Mouse (Mus musculus) limb, embryonic 15.5 days (tissue): ENCODE data around the gene Tns3. TPM values are rescaled to one million over a fixed set of nuclear protein-coding genes. Genes with fewer than 3 reads are reported as not detected.

ENCODE experiments used
- ATAC-seq: fragments of 200-750 bp; cut with Nextera tagmentation; 2 replicates; pipeline ENCODE4 v1.8.0; 2017; ENCODE audit warnings: low read depth, moderate TSS enrichment; ENCODE audit not compliant: insufficient number of reproducible peaks, low FRiP score, low TSS enrichment
- H3K27ac ChIP-seq: fragments of 300-500 bp; sonication (generic); 2 replicates; pipeline ENCODE4 v1.5.1; 2015; ENCODE audit warnings: moderate library complexity, mild to moderate bottlenecking, inconsistent platforms
- H3K27me3 ChIP-seq: fragments of 300-500 bp; sonication (generic); 2 replicates; pipeline ENCODE4 v1.6.1; 2015; ENCODE audit warnings: inconsistent platforms
- H3K36me3 ChIP-seq: fragments of 300-500 bp; sonication (generic); 2 replicates; pipeline ENCODE4 v1.6.1; 2015; ENCODE audit warnings: inconsistent platforms
- H3K4me1 ChIP-seq: fragments of 300-500 bp; sonication (generic); 2 replicates; pipeline ENCODE4 v1.6.1; 2015; ENCODE audit warnings: inconsistent platforms
- H3K4me2 ChIP-seq: fragments of 300-500 bp; sonication (generic); 2 replicates; pipeline ENCODE4 v1.6.1; 2015; ENCODE audit warnings: mild to moderate bottlenecking, inconsistent platforms
- H3K4me3 ChIP-seq: fragments of 300-500 bp; sonication (generic); 2 replicates; pipeline ENCODE4 v1.5.1; 2015; ENCODE audit warnings: mild to moderate bottlenecking, inconsistent platforms
- H3K9ac ChIP-seq: fragments of 300-500 bp; sonication (generic); 2 replicates; pipeline ENCODE4 v1.6.1; 2015; ENCODE audit warnings: inconsistent platforms
- H3K9me3 ChIP-seq: fragments of 300-500 bp; sonication (generic); 2 replicates; pipeline ENCODE4 v1.6.1; 2016; ENCODE audit warnings: inconsistent platforms
- WGBS: fragments of 180-500 bp; shearing (Covaris S2); methylation state at CpG from one replicate; pipeline ENCODE4 v1.1.7; 2015; 5-methylcytosine and 5-hydroxymethylcytosine counted together
- polyA plus RNA-seq: library from polyadenylated mRNA; unstranded; fragments of >200 nt; fragmentation: Nextera tagmentation; extraction: Ambion mirVana; gene quantifications from 2 replicates; pipeline ENCODE4 v1.2.1, GENCODE M21; 2015

The Tns3 gene
- polyA plus RNA-seq, 1 experiment from 2014 or later = 31.6 TPM

DNA sequence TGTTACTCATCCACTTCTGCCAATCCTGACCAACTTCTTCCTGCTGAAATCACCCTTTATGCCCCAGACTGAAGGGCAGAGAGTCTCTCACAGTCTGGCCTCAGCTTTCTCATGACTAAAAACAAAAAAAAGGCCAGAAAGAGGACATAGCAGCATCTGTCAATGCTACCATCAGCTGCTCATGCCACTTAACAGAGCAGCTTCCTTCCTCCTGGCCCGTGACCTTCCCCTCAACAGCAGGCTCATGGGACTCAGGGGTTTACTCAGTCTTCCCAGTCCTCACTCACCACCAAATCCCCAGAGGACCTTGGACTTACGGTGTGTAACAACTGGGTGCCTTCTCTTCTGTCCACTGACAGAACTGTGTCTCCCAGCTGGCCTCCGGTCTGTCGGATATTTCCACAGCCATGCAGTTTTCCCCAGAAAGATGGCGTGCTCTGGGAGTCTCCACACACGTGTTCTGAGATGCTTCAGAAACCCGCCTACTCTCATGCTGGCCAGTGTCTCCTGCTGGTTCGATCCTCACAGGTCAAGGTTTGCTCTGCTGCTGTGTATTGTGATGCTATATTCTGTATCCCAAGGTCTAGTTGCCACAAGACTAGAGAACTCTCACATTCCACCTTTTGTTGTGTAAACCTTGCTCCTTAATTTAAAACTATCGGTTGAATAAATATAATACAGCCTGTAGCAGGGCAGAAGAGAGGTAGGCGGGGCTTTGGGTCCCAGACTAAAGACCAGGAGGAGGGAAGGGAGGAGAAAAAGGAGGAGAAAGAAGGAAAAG, 59.4 kb downstream of the Tns3 start:
- Histone ChIP-seq H3K4me3 (no peak overlapping the region), H3K4me2 (no peak overlapping the region), H3K36me3 (peaks cover 29% of the 10 kb centered on the region), H3K9me3 (no peaks in the 10 kb centered on the region), H3K9ac (no peak overlapping the region), H3K27ac (no peak overlapping the region), H3K27me3 (no peaks in the 10 kb centered on the region), H3K4me1 (peaks cover 7% of the 10 kb centered on the region)
- ATAC-seq = no peak
- WGBS = 85% methylated on average over 10 of the region's 10 CpGs

DNA sequence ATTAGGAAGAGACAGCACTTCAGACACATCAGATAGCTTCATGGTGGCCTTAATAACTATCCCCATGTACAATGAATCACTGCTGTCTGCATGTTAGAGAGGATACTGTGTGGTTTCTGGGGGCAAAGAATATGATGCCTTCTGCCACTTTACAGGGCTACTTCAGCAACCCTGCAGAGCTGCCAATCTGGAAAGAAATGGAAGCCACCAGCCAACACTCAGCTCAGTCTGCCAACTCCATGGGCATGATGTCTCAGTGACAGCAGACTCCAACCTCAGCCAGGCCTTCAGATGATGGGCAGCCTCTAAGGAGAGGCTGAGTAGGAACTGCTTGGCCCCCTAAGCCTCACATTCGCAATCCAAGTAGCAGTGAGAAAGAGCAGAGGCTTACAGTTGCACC, 61.7 kb downstream of the Tns3 start:
- peaks cover 5% of the 10 kb centered on the region for H3K4me1 ChIP-seq
- ATAC-seq = no peak
- H3K4me3 ChIP-seq = no peak overlapping the region
- no peak overlapping the region for H3K9ac ChIP-seq
- no peaks in the 10 kb centered on the region for H3K27me3 ChIP-seq
- WGBS = 96% methylated on average over 1 of the region's 1 CpGs
- H3K9me3 ChIP-seq = no peaks in the 10 kb centered on the region
- no peak overlapping the region for H3K4me2 ChIP-seq
- H3K27ac ChIP-seq = no peak overlapping the region
- H3K36me3 ChIP-seq = peaks cover 43% of the 10 kb centered on the region

DNA sequence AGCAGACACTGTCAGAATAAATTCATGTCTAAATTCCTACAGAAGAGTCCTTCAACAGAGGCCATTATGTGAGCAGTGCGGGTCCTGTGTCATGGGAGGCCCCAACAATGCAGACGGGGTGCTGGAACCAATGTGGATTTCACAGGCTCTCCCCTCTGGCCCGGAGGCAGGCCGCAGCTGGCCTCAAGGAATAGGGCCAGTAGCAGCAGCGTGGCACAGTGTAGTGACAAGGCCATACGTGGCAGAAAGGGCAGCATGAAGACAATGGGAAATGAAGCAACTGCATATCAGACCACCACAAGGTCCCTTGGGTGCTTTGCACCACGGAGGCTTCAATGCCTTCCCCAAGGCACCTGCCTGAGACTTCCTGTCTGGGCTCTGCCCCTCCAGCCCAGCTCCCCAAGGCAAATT, 62.9 kb downstream of the Tns3 start:
- Histone ChIP-seq H3K9me3 (no peaks in the 10 kb centered on the region), H3K4me3 (no peak overlapping the region), H3K27ac (no peak overlapping the region), H3K4me2 (no peak overlapping the region), H3K36me3 (peaks cover 47% of the 10 kb centered on the region), H3K4me1 (peaks cover 5% of the 10 kb centered on the region), H3K9ac (no peak overlapping the region), H3K27me3 (no peaks in the 10 kb centered on the region)
- ATAC-seq = no peak
- 65% methylated on average over 7 of the region's 7 CpGs for WGBS

DNA sequence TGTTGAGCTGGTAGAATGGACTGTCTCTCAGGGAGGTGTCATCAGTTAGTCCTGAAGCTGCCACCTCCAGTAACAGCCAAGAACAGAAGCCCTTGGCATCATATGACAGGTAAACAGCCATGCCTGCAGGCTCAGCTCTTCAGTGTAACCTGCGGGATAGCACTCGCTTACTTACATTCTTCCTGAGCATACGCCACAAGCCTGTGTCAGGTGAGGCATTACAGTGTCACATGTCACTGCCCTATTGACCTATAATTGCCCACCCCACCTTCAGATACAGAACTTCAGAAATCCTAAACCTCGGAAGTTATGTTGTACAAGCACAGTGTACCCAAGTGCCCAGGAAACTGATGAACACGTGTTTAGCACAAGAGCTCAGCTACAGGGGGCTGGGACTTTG, 68.7 kb downstream of the Tns3 start:
- 76% methylated on average over 5 of the region's 5 CpGs for WGBS
- no peak overlapping the region for H3K9ac ChIP-seq

DNA sequence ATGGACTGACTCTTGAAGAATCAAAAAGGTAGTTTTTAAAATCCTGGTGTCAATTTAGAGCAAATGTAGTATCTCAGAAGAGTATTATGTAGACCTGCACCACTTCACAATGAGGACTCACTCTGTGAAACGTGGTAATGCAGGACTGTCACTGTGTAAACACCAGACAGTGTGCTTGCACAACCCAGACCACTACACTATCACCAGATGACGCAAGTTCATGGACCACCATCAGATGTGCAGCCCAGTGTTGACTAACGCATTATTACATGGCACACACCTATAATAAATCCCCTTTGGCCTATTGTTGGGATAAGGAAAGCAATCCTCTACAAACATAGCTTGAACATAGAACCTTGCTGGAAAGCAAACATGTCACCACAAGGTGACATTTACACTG, 71.2 kb downstream of the Tns3 start:
- no peak overlapping the region for H3K4me3 ChIP-seq
- H3K4me1 ChIP-seq = peaks cover 24% of the 10 kb centered on the region
- ATAC-seq = no peak
- WGBS = 91% methylated on average over 3 of the region's 3 CpGs
- no peak overlapping the region for H3K4me2 ChIP-seq
- H3K27ac ChIP-seq = no peak overlapping the region
- no peak overlapping the region for H3K9ac ChIP-seq
- H3K9me3 ChIP-seq = no peaks in the 10 kb centered on the region
- no peaks in the 10 kb centered on the region for H3K27me3 ChIP-seq
- H3K36me3 ChIP-seq = peaks cover 42% of the 10 kb centered on the region

More for the DNA sequence above, 68.7 kb downstream of the Tns3 start:
- Histone ChIP-seq H3K36me3 (peaks cover 51% of the 10 kb centered on the region), H3K4me2 (no peak overlapping the region), H3K4me3 (no peak overlapping the region), H3K4me1 (peaks cover 10% of the 10 kb centered on the region; the same call in 1 of the 2 replicates), H3K27me3 (no peaks in the 10 kb centered on the region), H3K27ac (no peak overlapping the region), H3K9me3 (no peaks in the 10 kb centered on the region)
- no peak for ATAC-seq

DNA sequence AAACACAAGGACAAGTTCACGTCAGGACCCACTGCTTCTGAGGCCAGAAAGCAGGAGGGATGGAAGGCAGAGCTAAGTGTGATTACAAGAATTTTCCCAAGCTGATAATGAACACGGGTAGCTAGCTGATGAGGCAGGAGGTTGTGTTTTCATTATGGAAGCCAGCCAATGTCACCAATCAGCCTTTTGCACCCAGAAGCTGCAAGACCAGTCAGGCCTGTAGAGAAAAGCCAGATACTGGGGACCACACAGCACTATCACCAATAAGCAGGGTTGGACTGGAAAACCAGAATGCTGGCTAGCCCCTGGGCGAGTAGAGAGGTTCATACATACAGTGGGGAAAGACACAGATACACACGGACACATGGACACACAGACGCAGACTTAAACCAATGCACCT, 73.1 kb downstream of the Tns3 start:
- H3K4me1 ChIP-seq = peaks cover 24% of the 10 kb centered on the region
- H3K27ac ChIP-seq = no peak overlapping the region
- no peak overlapping the region for H3K9ac ChIP-seq
- no peaks in the 10 kb centered on the region for H3K9me3 ChIP-seq
- H3K4me3 ChIP-seq = no peak overlapping the region
- peaks cover 28% of the 10 kb centered on the region for H3K36me3 ChIP-seq
- ATAC-seq = no peak
- whole genome bisulfite sequencing = 76% methylated on average over 5 of the region's 5 CpGs
- no peaks in the 10 kb centered on the region for H3K27me3 ChIP-seq
- no peak overlapping the region for H3K4me2 ChIP-seq

DNA sequence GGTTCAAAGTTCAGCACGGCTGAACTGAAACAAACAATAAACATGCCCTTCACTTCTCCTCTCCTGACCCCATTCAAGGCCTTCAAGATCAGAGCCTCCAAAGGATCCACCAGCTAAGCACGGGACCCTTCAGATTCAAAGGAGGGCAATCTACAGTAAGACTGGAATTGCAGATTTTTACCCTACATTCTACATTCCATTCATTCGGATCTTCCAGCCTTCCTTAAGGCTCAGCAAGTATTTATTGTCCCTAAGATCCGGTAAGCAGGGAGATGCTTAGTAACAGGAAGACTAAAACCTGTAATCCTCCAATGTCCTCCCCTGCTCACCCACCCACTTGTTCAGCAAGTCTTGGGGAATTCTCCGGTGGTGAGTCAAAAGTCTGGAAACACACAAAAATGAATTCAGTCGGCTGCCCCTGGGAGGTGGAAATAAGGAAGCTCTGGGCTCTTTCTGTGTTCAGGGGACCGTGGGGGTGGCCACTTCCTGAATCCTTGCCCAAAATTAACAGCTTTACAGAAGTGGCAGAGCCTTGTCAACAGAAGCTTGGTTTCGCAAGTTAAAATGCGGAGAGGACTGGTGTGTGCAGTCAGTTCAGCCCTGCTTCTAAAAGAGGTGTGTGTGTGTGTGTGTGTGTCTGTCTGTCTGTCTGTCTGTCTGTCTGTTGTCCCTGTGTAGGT, 75.0 kb downstream of the Tns3 start:
- no peak overlapping the region for H3K4me2 ChIP-seq
- 56% methylated on average over 9 of the region's 9 CpGs for WGBS
- H3K36me3 ChIP-seq = peaks cover 17% of the 10 kb centered on the region
- no peak for ATAC-seq
- peaks cover 36% of the 10 kb centered on the region for H3K4me1 ChIP-seq
- no peaks in the 10 kb centered on the region for H3K27me3 ChIP-seq
- H3K4me3 ChIP-seq = no peak overlapping the region
- peak overlapping the region; percentile 47; the same call in 1 of the 2 replicates for H3K27ac ChIP-seq
- no peaks in the 10 kb centered on the region for H3K9me3 ChIP-seq
- no peak overlapping the region for H3K9ac ChIP-seq

DNA sequence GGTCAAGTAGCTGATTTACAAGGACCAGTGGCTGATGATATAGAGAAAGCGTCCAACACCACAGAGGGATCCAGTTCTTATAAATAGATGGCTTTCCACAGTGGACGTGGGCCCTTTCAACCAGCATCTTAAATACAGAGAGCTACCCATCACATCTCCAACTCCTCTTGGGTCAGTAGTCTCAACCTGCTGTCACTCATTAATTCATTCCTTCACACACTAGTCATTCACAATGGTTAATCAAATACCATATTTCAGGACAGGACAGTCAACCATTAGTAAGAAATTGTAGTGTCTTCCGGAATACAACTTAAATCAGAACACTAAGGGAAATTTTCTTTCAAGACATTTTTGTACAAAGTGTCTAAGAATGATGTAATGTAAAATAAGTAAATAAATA, 76.4 kb downstream of the Tns3 start:
- Histone ChIP-seq H3K4me2 (no peak overlapping the region), H3K9me3 (no peaks in the 10 kb centered on the region), H3K4me3 (no peak overlapping the region), H3K9ac (no peak overlapping the region), H3K4me1 (peaks cover 49% of the 10 kb centered on the region), H3K36me3 (peaks cover 17% of the 10 kb centered on the region), H3K27me3 (no peaks in the 10 kb centered on the region), H3K27ac (no peak overlapping the region)
- WGBS = 92% methylated on average over 3 of the region's 3 CpGs
- ATAC-seq = no peak

DNA sequence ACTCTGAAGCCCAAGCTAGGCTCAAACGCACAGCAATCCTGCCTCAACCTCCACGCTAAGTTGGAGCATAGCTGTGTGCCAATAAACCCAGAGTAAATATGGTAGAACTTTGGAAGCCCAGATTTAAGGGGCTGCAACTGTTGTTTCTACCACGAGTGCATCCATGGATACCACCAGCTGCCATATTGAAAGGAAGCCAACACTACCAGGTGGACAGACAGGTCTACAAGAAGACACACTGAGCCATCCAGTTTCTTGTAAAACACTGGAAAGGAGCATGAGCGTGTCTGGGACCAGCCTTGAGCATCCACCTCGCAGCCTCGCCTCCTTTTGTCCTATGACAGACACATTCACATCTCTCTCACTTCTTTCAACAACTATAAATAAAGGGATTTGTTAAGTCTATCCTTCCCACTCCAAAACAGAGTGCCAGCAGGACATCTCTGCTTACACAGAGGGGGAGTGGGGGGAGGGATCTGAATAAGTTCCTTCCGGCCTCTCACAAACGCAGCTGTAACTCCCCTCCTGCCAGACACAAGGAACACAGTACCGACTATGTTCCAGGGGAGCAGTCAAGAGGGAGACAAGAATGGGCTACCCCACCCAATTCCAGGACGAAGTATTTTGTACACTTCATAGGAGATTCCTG, 77.2 kb downstream of the Tns3 start:
- H3K4me3 ChIP-seq = no peak overlapping the region
- H3K4me1 ChIP-seq = peaks cover 57% of the 10 kb centered on the region
- no peak for ATAC-seq
- H3K27me3 ChIP-seq = no peaks in the 10 kb centered on the region
- H3K27ac ChIP-seq = no peak overlapping the region
- H3K9me3 ChIP-seq = no peaks in the 10 kb centered on the region
- no peak overlapping the region for H3K9ac ChIP-seq
- no peak overlapping the region for H3K4me2 ChIP-seq
- H3K36me3 ChIP-seq = peaks cover 17% of the 10 kb centered on the region
- WGBS = 62% methylated on average over 10 of the region's 10 CpGs

DNA sequence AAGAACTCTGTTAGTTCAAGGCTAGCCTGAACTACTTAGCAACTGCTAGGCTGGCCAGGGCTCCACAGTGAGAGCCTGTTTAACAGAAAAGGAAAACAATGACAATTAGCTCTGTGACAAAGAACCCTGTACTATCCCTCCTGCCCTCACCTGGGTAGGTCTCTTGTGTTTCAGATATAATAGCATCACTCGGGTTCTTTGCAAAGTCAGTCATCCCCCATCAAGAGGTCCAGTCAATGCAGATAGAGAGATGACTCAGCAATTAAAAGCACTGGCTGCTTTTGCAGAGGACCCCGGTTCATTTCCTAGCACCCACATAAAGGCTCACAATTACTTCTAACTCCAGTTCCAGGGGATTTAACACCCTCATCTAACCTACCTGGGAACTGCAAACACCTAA, 78.0 kb downstream of the Tns3 start:
- Histone ChIP-seq H3K4me2 (no peak overlapping the region), H3K27ac (no peak overlapping the region), H3K4me3 (no peak overlapping the region), H3K4me1 (peaks cover 55% of the 10 kb centered on the region), H3K36me3 (peaks cover 17% of the 10 kb centered on the region), H3K9me3 (no peaks in the 10 kb centered on the region), H3K9ac (no peak overlapping the region), H3K27me3 (no peaks in the 10 kb centered on the region)
- no peak for ATAC-seq
- 72% methylated on average over 2 of the region's 2 CpGs for whole genome bisulfite sequencing

DNA sequence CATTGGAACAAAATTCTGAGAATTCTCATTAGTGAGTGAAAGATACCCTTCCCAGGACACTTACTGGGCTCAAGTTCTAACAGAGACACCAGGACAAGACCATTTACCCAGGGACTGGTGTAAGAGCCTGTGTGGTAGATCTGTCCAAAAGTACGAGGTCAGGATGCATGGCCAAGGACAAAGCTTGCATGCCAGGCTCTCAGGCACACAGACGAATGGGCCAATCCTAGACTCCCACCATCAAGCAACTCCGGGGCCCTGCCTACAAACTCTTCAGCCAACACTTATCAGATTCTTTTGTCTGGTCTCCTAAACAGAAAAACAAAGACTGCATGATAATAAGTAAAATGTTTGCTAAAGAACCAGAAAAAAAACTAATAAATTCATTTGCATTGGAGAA, 78.6 kb downstream of the Tns3 start:
- no peaks in the 10 kb centered on the region for H3K9me3 ChIP-seq
- H3K4me1 ChIP-seq = peaks cover 52% of the 10 kb centered on the region
- no peak overlapping the region for H3K4me2 ChIP-seq
- peaks cover 10% of the 10 kb centered on the region for H3K36me3 ChIP-seq
- H3K27ac ChIP-seq = no peak overlapping the region
- no peaks in the 10 kb centered on the region for H3K27me3 ChIP-seq
- WGBS = 74% methylated on average over 3 of the region's 3 CpGs
- ATAC-seq = no peak
- H3K9ac ChIP-seq = no peak overlapping the region
- H3K4me3 ChIP-seq = no peak overlapping the region

DNA sequence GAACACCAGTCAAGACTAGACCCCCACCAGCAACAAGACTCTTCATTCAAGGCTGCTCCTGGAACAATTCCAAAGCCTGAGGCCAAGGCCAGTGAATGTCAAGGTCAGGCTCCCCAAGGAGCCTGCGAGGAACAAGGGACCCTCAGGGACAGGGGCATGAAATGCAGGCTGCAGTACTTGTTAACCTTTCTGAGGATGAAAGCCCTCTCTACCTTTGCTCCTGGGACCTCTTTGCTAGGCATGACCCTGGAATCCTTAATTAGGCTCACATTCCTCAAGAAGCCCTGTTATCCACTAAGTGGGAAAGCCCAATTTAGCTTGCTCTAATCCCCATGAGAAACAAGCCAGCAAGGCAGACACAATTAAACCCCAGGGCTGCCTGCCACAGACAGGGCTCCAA, 79.4 kb downstream of the Tns3 start:
- 30% methylated on average over 1 of the region's 1 CpGs for WGBS
- Histone ChIP-seq H3K9me3 (no peaks in the 10 kb centered on the region), H3K4me3 (no peak overlapping the region), H3K36me3 (peaks cover 5% of the 10 kb centered on the region), H3K9ac (no peak overlapping the region), H3K27me3 (no peaks in the 10 kb centered on the region), H3K4me2 (no peak overlapping the region), H3K4me1 (peaks cover 48% of the 10 kb centered on the region), H3K27ac (no peak overlapping the region)
- ATAC-seq = no peak
